Comparison of ENCODE assay signal across 8 mouse cellular contexts in the genomic region with DNA sequence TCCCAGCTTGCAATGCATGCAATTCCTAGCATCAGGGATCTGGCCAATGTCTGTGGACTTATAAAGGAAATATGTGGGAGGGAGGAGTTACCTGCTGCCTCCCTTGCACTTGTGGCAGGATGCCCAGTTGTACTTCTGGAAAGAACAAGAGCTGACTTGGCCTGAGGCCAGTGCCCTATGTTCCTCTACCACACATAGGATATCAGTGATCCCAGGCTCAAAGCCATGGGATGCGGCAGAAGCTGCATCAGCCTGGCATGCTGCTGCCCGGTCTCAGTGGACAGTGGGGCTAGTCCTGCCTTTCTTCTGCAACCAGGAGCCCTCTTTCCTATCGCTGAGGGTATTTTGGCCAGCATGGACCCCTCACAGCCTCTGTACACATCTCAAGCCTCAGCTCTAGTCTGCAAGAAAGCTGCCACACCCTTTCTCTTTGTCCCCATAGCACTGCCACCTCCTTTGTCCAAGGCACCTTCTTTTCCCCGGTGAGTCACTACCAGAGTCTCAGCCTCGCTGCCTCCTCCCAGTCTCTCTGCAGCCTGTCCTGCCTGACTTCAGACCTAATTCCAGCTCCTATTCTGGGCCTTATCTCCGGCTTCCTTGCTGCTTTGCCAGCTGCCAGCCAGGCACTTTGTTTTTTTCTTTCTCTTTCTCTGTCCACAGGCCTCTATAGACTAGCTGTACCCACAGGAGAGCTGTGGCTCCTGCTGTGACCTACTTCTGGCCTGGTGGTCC. TPM values are rescaled to one million over a fixed set of nuclear protein-coding genes. Genes with fewer than 3 reads are reported as not detected.
A peak's percentile ranks its signal among the peaks of the same experiment; 100 is the strongest.
DNase-seq lines count a peak whose midpoint lies in the region; ATAC-seq lines count a peak whose summit lies in the region.

No protein-coding gene starts in this region.

- no peak overlapping the region for H3K4me3 ChIP-seq in forebrain, embryonic 13.5 days
- no peak overlapping the region for H3K4me3 ChIP-seq in hindbrain, embryonic 14.5 days (replicated peaks; ENCODE audit: low read length)

- H3K4me2 ChIP-seq in forebrain, embryonic 13.5 days = 0 out of 2 replicates have a peak overlapping the region, but pooled peaks have one; percentile 13
- no peak overlapping the region for H3K4me2 ChIP-seq in hindbrain, embryonic 14.5 days (replicated peaks)

- peaks cover 56% of the 10 kb centered on the region for H3K4me1 ChIP-seq in forebrain, embryonic 13.5 days
- peaks cover 38% of the 10 kb centered on the region for H3K4me1 ChIP-seq in hindbrain, embryonic 14.5 days (replicated peaks; ENCODE audit: control insufficient read depth, insufficient read depth, low read length)

- 0 out of 2 replicates have a peak, but pooled peaks cover 6% of the 10 kb centered on the region for H3K36me3 ChIP-seq in forebrain, embryonic 13.5 days (ENCODE audit: poor library complexity, severe bottlenecking)
- H3K36me3 ChIP-seq in hindbrain, embryonic 14.5 days (replicated peaks; ENCODE audit: control insufficient read depth, insufficient read depth) = no peaks in the 10 kb centered on the region

- no peaks in the 10 kb centered on the region for H3K27me3 ChIP-seq in forebrain, embryonic 13.5 days
- no peaks in the 10 kb centered on the region for H3K27me3 ChIP-seq in hindbrain, embryonic 14.5 days (ENCODE audit: control insufficient read depth, insufficient read depth, low read length)

- DNase-seq in CD4-positive helper T cell, adult 2 months (ENCODE audit: low read depth, low spot score) = peak; percentile 28
- peak; percentile 52 for DNase-seq in adrenal gland, adult 8-10 months
- DNase-seq in hindbrain, embryonic 14.5 days (ENCODE audit: low spot score) = peak; percentile 61
- DNase-seq in layer of hippocampus, postnatal 10 days (ENCODE audit: low spot score in 2 of 2) = peak; percentile 39 to 51
- peak; percentile 74 for DNase-seq in telencephalon, adult 2 months (ENCODE audit: low read depth, low spot score)

- 43% methylated on average over 6 of the region's 6 CpGs for WGBS in forebrain, embryonic 13.5 days
- WGBS in hindbrain, embryonic 14.5 days = 50% methylated on average over 6 of the region's 6 CpGs

- peak overlapping the region; percentile 90 for H3K27ac ChIP-seq in forebrain, embryonic 13.5 days
- H3K27ac ChIP-seq in hindbrain, embryonic 14.5 days = peak overlapping the region; percentile 61

- peak; percentile 44 for ATAC-seq in forebrain, embryonic 13.5 days
- 0 out of 2 replicates have a peak, but pooled peaks have one; percentile 14 for ATAC-seq in hindbrain, embryonic 14.5 days (ENCODE audit: low FRiP score)
- peak; percentile 56 for ATAC-seq in megakaryocyte-erythroid progenitor cell, adult 5-6 weeks (replicated peaks; ENCODE audit: low FRiP score, low TSS enrichment, poor library complexity, severe bottlenecking)
- no peak for ATAC-seq in erythroid progenitor cell, adult 5-6 weeks (replicated peaks; ENCODE audit: low FRiP score, poor library complexity, severe bottlenecking)

- no peaks in the 10 kb centered on the region for H3K9me3 ChIP-seq in forebrain, embryonic 13.5 days (replicated peaks)
- no peaks in the 10 kb centered on the region for H3K9me3 ChIP-seq in hindbrain, embryonic 14.5 days (ENCODE audit: control insufficient read depth, low read length)

- 0 out of 2 replicates have a peak overlapping the region, but pooled peaks have one; percentile 9 for H3K9ac ChIP-seq in forebrain, embryonic 13.5 days
- H3K9ac ChIP-seq in hindbrain, embryonic 14.5 days = no peak overlapping the region

RNA-seq across cellular contexts. Expression of a gene that starts 28.0 kb away (rescaled TPM):
- total RNA-seq in adrenal gland, adult 8-10 months (2022) = 10 to 100 TPM; 62.7 to 77.9 (median 68.5) TPM
- 146 and 152 TPM in 2 replicates for polyA plus RNA-seq in forebrain, embryonic 13.5 days (2015; fragmentation: Nextera tagmentation; extraction: Ambion mirVana)
- polyA plus RNA-seq in hindbrain, embryonic 14.5 days (2014; fragmentation: Nextera tagmentation; extraction: Ambion mirVana) = 84.6 and 97.6 TPM in 2 replicates
- total RNA-seq in layer of hippocampus, postnatal 10 days (2021) = 10 to 100 TPM; 46.7 to 49.7 TPM
- total RNA-seq in megakaryocyte-erythroid progenitor cell, adult 5-6 weeks (2014; fragmentation: Nextera tagmentation) = 92.6 and 110 TPM in 2 replicates
- total RNA-seq in megakaryocyte-erythroid progenitor cell, adult 5-6 weeks (2017) = 70.8 and 132 TPM in 2 replicates
- total RNA-seq in erythroid progenitor cell, adult 5-6 weeks (2015; ENCODE audit: low replicate concordance) = 59.8 and 67.1 TPM in 2 replicates
- 32.8 and 34.5 TPM in 2 replicates for total RNA-seq in erythroid progenitor cell, adult 5-6 weeks (2017; ENCODE audit: low replicate concordance)

RNA-seq across cellular contexts. Expression of a gene that starts 30.3 kb away (rescaled TPM):
- total RNA-seq in adrenal gland, adult 8-10 months (2022) = 10 to 100 TPM in 2 of 4 experiments, 1 to 10 TPM in 2; 7.7 to 18.1 (median 13.1) TPM
- 2.1 and 2.2 TPM in 2 replicates for polyA plus RNA-seq in forebrain, embryonic 13.5 days (2015; fragmentation: Nextera tagmentation; extraction: Ambion mirVana)
- polyA plus RNA-seq in hindbrain, embryonic 14.5 days (2014; fragmentation: Nextera tagmentation; extraction: Ambion mirVana) = 2.2 and 4.0 TPM in 2 replicates
- total RNA-seq in layer of hippocampus, postnatal 10 days (2021) = 1 to 10 TPM; 9.1 to 9.8 TPM
- total RNA-seq in megakaryocyte-erythroid progenitor cell, adult 5-6 weeks (2014; fragmentation: Nextera tagmentation) = 9.1 and 11.9 TPM in 2 replicates
- 3.7 and 6.8 TPM in 2 replicates for total RNA-seq in megakaryocyte-erythroid progenitor cell, adult 5-6 weeks (2017)
- total RNA-seq in erythroid progenitor cell, adult 5-6 weeks (2015; ENCODE audit: low replicate concordance) = 9.4 and 16.3 TPM in 2 replicates
- 1.4 and 10.1 TPM in 2 replicates for total RNA-seq in erythroid progenitor cell, adult 5-6 weeks (2017; ENCODE audit: low replicate concordance)

RNA-seq across cellular contexts. Expression of a gene that starts 57.4 kb away (rescaled TPM):
- under 1 TPM in 2 of 4 experiments, not detected in 2; 0.26 to 0.40 TPM for total RNA-seq in adrenal gland, adult 8-10 months (2022)
- polyA plus RNA-seq in forebrain, embryonic 13.5 days (2015; fragmentation: Nextera tagmentation; extraction: Ambion mirVana) = 0.40 and 1.8 TPM in 2 replicates
- polyA plus RNA-seq in hindbrain, embryonic 14.5 days (2014; fragmentation: Nextera tagmentation; extraction: Ambion mirVana) = 0.26 and 0.43 TPM in 2 replicates
- under 1 TPM; 0.49 to 0.75 TPM for total RNA-seq in layer of hippocampus, postnatal 10 days (2021)
- total RNA-seq in megakaryocyte-erythroid progenitor cell, adult 5-6 weeks (2014; fragmentation: Nextera tagmentation) = not detected in 2 replicates
- total RNA-seq in megakaryocyte-erythroid progenitor cell, adult 5-6 weeks (2017) = not detected in 2 replicates
- total RNA-seq in erythroid progenitor cell, adult 5-6 weeks (2015; ENCODE audit: low replicate concordance) = not detected in 2 replicates
- not detected in 2 replicates for total RNA-seq in erythroid progenitor cell, adult 5-6 weeks (2017; ENCODE audit: low replicate concordance)
